Mouse (Mus musculus) lung, postnatal 14 days (tissue): ENCODE data around the gene Ankrd44.

Source experiments
- DNase-seq: peaks from one replicate; pipeline ENCODE4 v3.0.0; 2021

Gene Ankrd44

DNA sequence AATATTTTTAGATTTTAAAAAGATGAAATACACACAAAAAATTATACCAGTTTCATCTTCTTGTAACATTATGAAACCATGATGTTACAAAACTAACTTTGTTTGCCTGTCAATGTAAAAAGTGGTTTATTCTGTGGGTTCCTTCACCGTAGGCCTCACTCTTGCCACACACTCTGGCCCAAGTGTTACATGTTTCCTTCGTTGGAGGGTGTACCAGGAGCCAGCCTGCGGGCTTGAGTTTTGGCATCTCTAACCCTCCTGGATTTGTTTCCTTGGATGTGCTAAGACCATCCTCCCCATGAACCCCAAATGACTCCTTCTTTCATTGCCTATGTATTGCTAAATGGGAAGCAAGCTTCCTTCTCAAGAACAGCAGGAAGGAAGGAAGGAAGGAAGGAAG, 230.8 kb downstream of the Ankrd44 start:
- no peak for DNase-seq

DNA sequence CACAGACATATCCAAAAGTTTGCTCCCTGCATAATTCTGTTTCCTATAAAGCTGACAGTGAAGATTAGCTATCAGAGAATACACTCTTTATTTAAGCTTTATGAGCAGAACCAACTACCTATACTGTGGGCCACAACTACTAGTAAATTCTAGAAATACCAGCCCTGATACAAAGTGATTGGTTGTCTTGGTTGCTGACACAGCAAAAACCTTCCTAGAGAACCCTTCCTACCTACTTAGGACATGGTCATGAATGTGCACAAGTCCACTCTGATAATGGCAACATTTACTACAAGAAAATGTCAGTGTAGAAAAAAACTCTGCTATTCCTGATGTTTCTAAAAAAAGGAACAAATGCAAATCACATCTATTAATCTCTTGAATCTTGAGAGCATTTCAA, 234.4 kb downstream of the Ankrd44 start:
- DNase-seq = no peak

GRCm38 (mm10) chr1:54690291-54690965, 235.8 kb downstream of the Ankrd44 start:
- DNase-seq = no peak

GRCm38 (mm10) chr1:54688441-54688840, 237.7 kb downstream of the Ankrd44 start:
- no peak for DNase-seq

- peak; percentile 38 for DNase-seq
Observed at GRCm38 (mm10) chr1:54684316-54684715, 241.9 kb downstream of the Ankrd44 start.

DNA sequence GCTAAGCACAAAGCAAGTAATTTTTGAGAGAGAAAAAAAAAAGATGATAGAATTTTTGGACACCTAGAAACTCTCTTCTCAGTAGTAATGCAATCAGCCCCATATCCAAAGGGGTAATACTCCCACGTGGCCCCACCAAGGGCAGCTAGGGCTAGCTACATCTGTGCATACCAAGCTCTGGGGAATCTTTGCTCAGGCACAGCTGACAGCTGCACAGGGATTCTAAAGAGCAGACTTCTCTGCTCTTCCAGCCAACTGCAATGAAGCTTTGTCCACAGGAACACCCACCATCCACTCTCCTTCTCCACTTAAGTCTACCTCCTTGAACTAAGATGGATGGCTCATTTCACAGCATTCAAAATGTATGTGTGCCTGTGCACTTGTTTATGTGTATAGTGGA, 246.6 kb downstream of the Ankrd44 start:
- DNase-seq = no peak

DNA sequence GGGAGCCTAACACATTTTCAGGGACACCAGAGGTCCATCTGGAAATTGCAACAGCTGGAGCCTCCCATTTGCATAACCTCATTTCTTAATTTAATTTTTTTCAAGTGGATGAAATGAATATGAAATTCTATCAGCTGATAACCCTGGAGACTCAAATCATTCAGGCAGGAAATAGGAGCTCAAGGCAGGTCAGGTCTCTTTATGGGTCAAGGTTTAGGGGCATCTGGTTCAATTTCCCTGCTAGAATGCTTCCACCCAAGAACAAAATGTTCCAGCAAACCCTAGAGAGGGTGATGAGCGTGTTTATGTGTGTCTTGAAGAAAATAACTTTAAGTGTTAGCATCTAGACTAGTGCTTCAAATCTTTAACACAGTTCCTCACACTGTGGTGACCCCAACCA, 248.2 kb downstream of the Ankrd44 start:
- no peak for DNase-seq

GRCm38 (mm10) chr1:54675478-54675877, 250.7 kb downstream of the Ankrd44 start:
- no peak for DNase-seq

DNA sequence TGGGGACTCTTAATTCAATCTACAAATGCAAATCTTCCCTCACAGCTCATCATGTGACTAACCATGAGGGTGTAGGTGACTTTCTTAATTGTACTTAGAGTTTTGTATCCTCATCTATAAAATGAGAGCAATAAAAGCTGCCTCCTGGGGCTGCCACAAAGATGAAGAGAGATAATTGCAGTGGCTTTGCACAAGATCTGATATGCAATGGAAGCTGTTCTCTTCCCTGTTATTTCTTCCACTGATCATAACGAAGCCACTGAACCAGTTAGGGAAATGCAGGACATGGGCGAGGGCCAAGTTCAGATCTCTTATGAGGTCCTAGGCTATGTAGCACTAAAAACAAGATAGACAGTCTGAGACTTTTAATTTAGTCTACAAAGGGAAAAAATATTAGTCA, 258.2 kb downstream of the Ankrd44 start:
- DNase-seq = no peak

DNA sequence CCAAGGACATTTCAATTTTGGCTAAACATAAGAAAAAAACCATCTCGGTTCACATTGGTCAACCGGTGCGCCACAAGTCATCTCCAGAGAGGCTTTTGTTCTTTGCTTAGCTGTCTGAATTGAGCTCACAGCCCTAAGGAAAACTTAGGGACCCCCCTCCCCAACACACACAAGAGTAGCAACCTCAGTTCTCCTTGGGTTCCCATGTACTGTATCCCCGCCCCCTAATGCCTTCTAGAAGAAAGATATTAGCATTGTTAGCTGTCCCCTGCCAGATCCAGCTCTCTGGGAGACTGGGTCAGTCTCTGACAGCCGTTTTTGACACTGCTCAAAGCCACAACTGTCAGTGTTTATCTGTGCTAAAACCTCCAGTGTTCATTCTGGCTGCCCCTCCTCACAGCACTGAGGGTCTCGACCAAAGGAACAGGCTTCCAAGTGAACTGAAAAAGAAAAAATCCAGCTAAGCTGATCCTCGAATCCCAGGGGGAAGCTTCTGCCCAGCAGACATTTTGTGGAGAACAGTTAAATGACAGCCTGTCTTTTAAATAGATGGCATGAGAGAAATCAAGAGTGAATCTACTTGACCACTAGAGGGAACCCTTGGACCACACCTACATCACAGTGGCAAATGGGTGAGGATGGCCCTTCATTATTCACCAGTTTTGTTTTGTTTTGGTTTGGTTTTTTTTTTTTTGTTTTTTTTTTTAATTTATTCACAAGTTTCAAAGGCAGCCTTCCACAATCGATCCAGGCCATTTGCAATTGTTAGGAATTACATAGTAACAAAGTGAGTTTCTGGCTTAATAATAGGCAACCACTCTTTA, 260.4 kb downstream of the Ankrd44 start:
- DNase-seq = peak; percentile 45

DNA sequence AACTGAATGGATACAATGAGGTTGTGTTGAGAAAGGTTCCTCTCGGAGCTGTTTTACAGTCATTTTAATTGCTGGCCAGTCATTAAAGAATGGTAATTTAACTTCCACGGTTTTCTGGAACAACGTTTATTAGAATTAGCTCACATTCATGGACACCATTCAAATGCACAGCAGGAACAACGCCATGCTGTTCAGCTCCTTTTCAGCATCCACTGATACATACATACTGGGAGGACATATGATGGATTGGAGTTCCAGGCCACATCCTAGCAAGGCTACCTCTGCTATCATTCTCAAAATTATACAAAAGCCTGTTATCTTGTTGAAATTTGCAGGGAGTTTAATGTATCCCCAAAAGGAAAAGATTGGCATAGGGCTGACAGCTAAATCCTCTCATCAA, 261.1 kb downstream of the Ankrd44 start:
- no peak for DNase-seq

DNA sequence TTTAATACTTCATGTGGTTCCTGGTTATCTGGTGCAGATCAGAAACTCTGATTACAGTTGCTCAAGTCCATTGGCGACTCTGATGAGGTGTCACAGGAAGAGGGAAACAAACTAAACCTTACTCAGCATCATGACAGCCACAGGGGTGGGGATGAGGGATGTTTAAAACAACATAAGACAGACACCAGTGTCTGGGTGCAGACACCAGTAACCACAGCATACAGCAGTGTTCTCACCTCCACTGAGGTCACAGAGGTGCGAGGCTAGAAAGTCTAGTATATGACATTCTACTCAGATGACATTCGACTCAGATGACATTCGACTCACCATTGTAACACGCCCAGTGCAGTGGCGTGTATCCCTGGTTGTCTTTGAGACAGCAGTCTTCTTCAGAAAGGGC, 265.5 kb downstream of the Ankrd44 start:
- no peak for DNase-seq

DNA sequence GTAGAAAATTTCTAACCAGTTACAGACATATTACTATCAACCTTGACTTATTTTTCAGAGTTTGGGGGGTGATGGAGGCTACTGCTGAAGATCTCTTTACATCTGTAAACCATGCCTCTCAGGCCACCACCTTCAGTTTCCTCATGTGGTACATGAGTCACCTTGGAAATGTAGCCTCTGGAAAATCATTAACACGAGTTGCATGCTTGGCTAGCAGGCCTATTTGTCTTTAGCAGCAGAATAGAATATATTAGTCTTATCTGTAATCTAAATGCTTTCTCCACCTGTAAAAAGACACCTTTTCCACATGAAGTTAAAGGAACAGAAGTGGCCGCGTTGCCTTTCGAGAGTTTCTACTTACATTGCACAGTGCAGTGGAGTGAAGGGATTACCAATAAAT, 267.6 kb downstream of the Ankrd44 start:
- DNase-seq = no peak

- DNase-seq = no peak
Observed at GRCm38 (mm10) chr1:54648237-54648636, 277.9 kb downstream of the Ankrd44 start.

DNA sequence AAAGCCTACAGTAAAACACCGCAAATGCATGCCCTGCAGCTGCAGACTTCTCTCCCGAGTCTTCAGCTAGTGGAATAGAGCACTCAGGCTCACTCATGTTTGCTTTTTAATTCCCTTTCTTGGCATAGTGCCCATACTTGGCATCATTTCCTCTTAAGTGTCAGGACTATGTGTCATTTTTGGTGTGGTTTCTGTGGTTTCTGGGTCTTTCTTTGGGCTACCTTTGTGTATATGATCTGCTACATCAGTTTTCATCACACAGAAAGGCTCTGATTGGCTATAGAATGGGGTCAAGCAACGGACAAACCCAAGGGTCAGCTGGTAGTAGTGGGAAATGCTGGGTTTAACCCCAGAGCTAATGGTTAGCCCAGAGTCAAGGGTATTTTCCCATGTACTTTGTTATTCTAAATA, 278.8 kb downstream of the Ankrd44 start:
- peak; percentile 31 for DNase-seq

- DNase-seq = no peak
Observed at GRCm38 (mm10) chr1:54640184-54640795, 285.9 kb downstream of the Ankrd44 start.

GRCm38 (mm10) chr1:54639506-54640078, 286.6 kb downstream of the Ankrd44 start:
- no peak for DNase-seq

GRCm38 (mm10) chr1:54639076-54639475, 287.1 kb downstream of the Ankrd44 start:
- no peak for DNase-seq

DNA sequence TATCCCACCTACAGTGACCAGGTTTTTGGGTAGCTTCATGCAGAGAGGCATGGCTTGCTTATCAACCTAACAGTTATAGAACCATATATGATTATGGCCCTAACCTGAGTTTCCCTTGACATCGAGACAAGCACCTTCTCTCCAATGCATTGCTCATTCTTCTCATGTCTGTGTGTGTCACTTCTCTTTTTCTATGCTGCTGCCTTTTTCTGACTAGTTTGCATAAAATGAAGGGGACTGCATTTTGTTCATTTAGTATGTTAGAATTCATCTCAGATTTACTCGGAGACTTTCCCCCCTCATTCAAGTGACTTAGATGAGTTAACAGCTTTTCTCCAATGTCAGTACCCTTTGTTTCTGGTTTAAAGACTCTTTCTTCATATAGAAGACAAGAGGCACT, 288.8 kb downstream of the Ankrd44 start:
- no peak for DNase-seq

DNA sequence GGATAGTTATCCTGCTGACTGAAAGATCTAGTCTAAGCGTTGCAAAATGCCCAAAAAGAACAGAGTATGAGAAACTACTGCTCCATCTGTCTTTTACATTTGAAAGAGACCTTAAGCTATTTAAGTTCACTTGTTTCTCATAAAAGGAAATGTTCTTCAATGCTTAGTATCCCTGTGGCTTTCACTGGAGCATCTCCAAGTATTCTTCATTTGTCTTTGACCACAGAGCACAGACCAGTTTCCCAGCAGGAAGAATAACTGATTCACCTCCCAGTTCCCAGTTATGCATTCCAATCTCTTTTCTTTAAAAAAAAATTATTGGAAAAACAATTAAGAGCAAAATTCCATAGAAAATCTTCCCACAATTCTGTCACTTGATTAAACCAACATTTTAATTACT, 297.1 kb downstream of the Ankrd44 start:
- no peak for DNase-seq

DNA sequence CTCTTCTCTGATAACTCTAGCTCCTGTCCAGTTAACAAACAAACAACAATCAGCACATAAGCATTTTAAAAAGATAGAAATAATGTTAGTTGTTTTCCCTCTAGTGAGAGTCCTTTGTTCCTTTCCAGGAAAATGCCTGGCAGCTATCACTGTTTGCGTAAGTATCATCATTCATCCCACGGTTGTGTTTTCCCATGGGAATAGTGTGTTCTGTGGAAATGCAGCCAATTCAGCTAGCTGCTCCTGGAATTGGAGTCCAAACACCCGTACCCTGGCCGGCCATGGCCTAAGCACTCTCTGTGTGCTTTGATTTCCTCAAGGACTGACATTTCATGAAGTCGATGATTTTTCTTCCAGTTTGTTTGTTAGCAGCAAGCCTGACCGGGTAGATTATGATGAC, 311.2 kb downstream of the Ankrd44 start:
- peak; percentile 37 for DNase-seq

GRCm38 (mm10) chr1:54612344-54612743, 313.8 kb downstream of the Ankrd44 start:
- no peak for DNase-seq

DNA sequence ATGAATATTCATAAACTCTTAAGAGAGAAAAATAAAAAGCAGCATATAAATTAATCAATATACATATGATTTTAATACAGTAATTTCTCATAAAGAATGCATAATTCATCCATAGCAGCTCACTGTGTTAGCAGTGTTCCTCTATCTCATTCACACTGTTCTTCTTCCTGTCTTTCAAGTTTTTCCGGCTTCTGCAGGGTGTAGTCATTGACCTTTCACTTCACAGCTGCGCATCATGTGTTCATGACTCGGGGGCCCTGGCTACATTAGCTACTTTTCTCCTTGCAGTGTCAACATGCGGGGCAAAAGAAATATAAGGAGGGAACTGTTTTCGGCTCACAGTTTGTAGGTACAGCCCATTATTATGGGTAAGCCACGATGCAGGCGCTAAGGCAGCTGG, 314.3 kb downstream of the Ankrd44 start:
- no peak for DNase-seq

DNA sequence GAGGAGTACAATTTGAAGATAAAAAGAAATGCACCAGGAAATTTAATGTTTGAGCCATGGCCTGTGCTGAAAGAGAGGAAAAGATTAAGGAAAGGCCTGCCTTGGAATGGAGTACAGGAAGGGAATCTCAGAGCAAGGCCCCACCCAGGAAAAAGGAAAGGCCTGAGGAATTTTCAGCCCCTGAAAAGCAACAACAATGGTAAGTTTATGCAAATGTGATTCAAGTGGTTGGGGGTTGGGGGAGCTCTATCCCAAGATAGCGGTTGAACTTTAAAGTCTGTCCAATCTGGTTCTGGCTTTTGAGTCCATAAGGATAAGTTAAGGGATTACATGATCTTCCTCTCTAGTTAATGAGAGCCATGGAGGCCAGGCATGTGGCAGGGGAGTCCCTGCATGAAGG, 319.3 kb downstream of the Ankrd44 start:
- DNase-seq = no peak
